Mouse (Mus musculus) midbrain, embryonic 16.5 days (tissue): ENCODE measurements at regions not wholly inside any gene's neighbourhood (a gene's known extent, or its start where the extent isn't known, plus 50 kb on each side); places are given as distances from the start of the nearest gene placed in this dataset.

Experiments used
- ATAC-seq: fragments of 200-750 bp; cut with Nextera tagmentation; 2 replicates; pipeline ENCODE4 v1.8.0; 2017; ENCODE audit warnings: moderate TSS enrichment
- H3K27ac ChIP-seq: fragments of 300-500 bp; sonication (generic); 2 replicates; pipeline ENCODE4 v1.5.1; 2014; ENCODE audit warnings: mild to moderate bottlenecking, low read length, mixed read lengths
- H3K27me3 ChIP-seq: fragments of 300-500 bp; sonication (generic); 2 replicates; pipeline ENCODE4 v1.6.1; 2014; ENCODE audit warnings: low read depth, low read length, mixed read lengths; ENCODE audit not compliant: control insufficient read depth, insufficient read depth
- H3K36me3 ChIP-seq: fragments of 300-500 bp; sonication (generic); 2 replicates; pipeline ENCODE4 v1.6.1; 2014; ENCODE audit warnings: mild to moderate bottlenecking, low read length, moderate library complexity, mixed read lengths; ENCODE audit not compliant: control insufficient read depth, insufficient read depth
- H3K4me1 ChIP-seq: fragments of 300-500 bp; sonication (generic); 2 replicates; pipeline ENCODE4 v1.6.1; 2014; ENCODE audit warnings: mild to moderate bottlenecking, low read length, mixed read lengths; ENCODE audit not compliant: control insufficient read depth, insufficient read depth
- H3K4me2 ChIP-seq: fragments of 300-500 bp; sonication (generic); 2 replicates; pipeline ENCODE4 v1.6.1; 2014; ENCODE audit warnings: mild to moderate bottlenecking, low read length, mixed read lengths
- H3K4me3 ChIP-seq: fragments of 300-500 bp; sonication (generic); 2 replicates; pipeline ENCODE4 v1.5.1; 2014; ENCODE audit warnings: low read depth, mild to moderate bottlenecking, low read length, moderate library complexity, mixed read lengths
- H3K9ac ChIP-seq: fragments of 300-500 bp; sonication (generic); 2 replicates; pipeline ENCODE4 v1.6.1; 2014; ENCODE audit warnings: low read depth, low read length, mixed read lengths
- H3K9me3 ChIP-seq: fragments of 300-500 bp; sonication (generic); replicated peaks from 2 replicates; pipeline ENCODE4 v1.6.1; 2014; ENCODE audit warnings: mild to moderate bottlenecking, low read length, mixed read lengths; ENCODE audit not compliant: control insufficient read depth, poor library complexity, severe bottlenecking
- WGBS: fragments of 180-500 bp; shearing (Covaris S2); extraction: QIAGEN DNeasy Blood & Tissue Kit; methylation state at CpG from one replicate; pipeline ENCODE4 v1.1.7; 2014; 5-methylcytosine and 5-hydroxymethylcytosine counted together

DNA sequence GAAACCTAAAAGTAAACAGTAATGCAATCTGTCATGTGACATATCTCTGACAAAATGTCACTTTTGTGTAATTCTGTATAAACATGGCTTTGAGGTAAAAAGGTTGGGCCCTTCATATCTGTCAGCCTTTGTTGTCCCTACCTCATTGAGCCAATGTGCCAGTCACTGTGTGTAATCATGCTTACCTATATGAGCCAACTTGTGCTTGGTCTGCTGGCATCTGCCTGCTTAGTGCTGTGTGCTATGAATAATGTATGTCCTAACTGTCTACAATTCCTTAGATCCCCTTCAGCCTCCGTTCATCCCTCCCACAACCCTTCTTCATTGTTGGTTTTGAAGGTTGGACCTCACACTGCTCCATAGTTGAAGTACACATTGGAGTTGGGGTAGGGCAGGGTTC, 86.9 kb upstream of the Olig3 start:
- Histone ChIP-seq H3K27ac (no peak overlapping the region), H3K4me2 (no peak overlapping the region), H3K9me3 (no peaks in the 10 kb centered on the region), H3K36me3 (no peaks in the 10 kb centered on the region), H3K9ac (no peak overlapping the region), H3K4me1 (no peaks in the 10 kb centered on the region), H3K27me3 (no peaks in the 10 kb centered on the region), H3K4me3 (no peak overlapping the region)
- 47% methylated on average over 1 of the region's 1 CpGs for WGBS
- no peak for ATAC-seq

DNA sequence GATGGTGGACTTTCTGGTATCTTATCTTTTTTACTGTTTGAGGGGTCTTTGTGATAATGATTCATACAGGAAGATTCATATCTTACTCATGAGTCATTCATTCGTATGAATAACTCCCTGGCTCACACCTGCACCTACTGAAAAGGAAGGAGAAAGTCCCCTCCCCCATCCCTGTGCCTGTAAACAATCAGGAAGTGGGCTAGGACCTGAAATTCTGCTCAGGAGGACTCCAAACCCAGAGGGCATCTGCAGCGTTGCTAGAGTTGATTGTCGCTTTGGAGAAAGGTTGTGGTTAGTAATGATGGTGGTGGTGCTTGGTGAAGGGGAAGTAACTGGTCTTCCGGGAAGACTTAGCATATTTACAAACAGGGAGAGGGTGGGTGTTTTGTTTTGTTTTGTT, 88.3 kb upstream of the Olig3 start:
- Histone ChIP-seq H3K9ac (no peak overlapping the region), H3K9me3 (no peaks in the 10 kb centered on the region), H3K4me3 (no peak overlapping the region), H3K36me3 (no peaks in the 10 kb centered on the region), H3K4me1 (no peaks in the 10 kb centered on the region), H3K27me3 (no peaks in the 10 kb centered on the region), H3K4me2 (no peak overlapping the region), H3K27ac (no peak overlapping the region)
- 82% methylated on average over 4 of the region's 4 CpGs for WGBS
- no peak for ATAC-seq

DNA sequence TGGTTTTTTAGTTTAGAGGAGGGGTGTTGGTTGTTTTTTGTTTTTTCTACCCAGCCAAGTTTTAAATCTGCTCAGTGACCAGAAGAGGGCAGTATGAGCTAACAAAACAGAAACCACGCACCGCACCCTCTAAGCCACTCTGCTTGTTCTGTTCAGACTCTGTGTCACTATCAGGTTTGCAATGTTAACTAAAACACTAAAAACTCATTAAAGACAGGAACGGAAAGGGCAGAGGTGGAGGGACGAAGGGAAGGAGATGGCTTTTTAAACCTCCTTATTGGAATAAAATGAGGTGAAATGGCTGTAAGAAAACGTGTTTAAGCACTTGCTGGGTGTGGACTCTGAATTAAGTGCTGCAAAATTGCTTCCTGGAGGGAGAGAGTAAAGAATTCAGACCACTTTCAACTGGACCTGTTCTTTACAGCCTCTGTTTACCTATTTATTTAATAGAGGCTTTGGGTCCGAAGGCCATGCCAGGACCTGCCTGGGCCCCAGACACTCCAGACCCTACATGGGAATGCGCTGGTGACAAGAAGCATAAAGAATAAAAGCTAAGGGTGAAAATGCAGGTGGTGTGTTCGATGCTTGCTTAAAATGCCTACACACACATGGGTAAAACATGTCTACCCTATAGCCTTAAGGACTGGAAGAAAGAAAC, 116.1 kb upstream of the Olig3 start:
- WGBS = 38% methylated on average over 8 of the region's 8 CpGs
- no peak overlapping the region for H3K27ac ChIP-seq
- H3K4me1 ChIP-seq = no peaks in the 10 kb centered on the region
- no peak overlapping the region for H3K9ac ChIP-seq
- no peaks in the 10 kb centered on the region for H3K9me3 ChIP-seq
- H3K36me3 ChIP-seq = no peaks in the 10 kb centered on the region
- no peak overlapping the region for H3K4me2 ChIP-seq
- no peaks in the 10 kb centered on the region for H3K27me3 ChIP-seq
- ATAC-seq = peak; percentile 90
- no peak overlapping the region for H3K4me3 ChIP-seq

DNA sequence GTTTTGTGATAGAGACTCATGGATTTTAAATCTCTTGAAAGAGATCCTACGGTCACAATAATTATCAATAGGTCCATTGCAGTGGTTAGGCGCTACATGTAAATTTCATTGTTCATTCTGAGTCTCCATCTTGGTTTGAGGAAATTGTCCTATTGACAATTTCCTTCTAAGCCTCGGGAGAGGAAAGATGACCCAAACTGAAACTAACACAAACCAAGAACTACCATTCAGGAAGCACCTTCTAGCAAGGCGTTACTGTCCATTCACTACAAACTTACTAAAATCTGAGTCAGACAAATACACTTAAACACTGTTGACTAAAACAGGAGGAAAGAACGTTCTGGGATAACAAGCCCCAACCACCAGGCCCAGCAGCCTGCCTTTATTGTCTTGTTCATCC, 140.1 kb upstream of the Olig3 start:
- Histone ChIP-seq H3K27me3 (no peaks in the 10 kb centered on the region), H3K4me3 (no peak overlapping the region), H3K4me1 (no peaks in the 10 kb centered on the region), H3K36me3 (no peaks in the 10 kb centered on the region), H3K4me2 (no peak overlapping the region), H3K9me3 (no peaks in the 10 kb centered on the region), H3K27ac (no peak overlapping the region), H3K9ac (no peak overlapping the region)
- ATAC-seq = no peak
- WGBS = 84% methylated on average over 5 of the region's 5 CpGs

DNA sequence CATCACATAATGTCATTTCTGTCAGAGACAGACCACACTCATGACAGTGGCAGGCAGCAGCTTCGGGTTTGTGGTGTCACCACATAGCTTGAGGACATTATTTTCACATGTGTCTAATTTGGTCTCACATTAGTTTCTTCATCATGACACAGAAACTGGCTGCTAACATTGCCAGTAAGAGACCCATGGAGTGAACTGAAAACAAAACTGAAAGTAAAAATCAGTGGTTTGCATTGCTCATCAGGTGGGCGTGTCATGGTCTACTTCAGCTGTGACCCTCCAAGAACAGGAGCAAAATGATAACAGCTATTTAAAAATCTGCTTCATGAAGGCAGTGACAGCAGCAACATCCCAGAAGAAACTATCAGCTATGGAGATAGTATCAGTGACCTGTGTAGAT, 146.6 kb upstream of the Olig3 start:
- no peak for ATAC-seq
- H3K4me2 ChIP-seq = no peak overlapping the region
- H3K4me3 ChIP-seq = no peak overlapping the region
- no peaks in the 10 kb centered on the region for H3K27me3 ChIP-seq
- no peaks in the 10 kb centered on the region for H3K9me3 ChIP-seq
- no peaks in the 10 kb centered on the region for H3K4me1 ChIP-seq
- no peak overlapping the region for H3K9ac ChIP-seq
- WGBS = 94% methylated on average over 2 of the region's 2 CpGs
- H3K27ac ChIP-seq = no peak overlapping the region
- no peaks in the 10 kb centered on the region for H3K36me3 ChIP-seq

- H3K27me3 ChIP-seq = no peaks in the 10 kb centered on the region
- no peak for ATAC-seq
- H3K4me3 ChIP-seq = no peak overlapping the region
- no peaks in the 10 kb centered on the region for H3K36me3 ChIP-seq
- H3K9ac ChIP-seq = no peak overlapping the region; the same call in 1 of the 2 replicates
- H3K4me1 ChIP-seq = no peaks in the 10 kb centered on the region
- peak overlapping the region; percentile 41 for H3K4me2 ChIP-seq
- no peak overlapping the region for H3K27ac ChIP-seq
- no peaks in the 10 kb centered on the region for H3K9me3 ChIP-seq
- 2% methylated on average over 12 of the region's 12 CpGs for WGBS
These were observed 148.1 kb upstream of the Olig3 start for GRCm38 (mm10) chr10:19208101-19208722.

- H3K27ac ChIP-seq = no peak overlapping the region
- H3K4me1 ChIP-seq = no peaks in the 10 kb centered on the region
- H3K36me3 ChIP-seq = no peaks in the 10 kb centered on the region
- no peaks in the 10 kb centered on the region for H3K27me3 ChIP-seq
- 55% methylated on average over 2 of the region's 2 CpGs for WGBS
- H3K9ac ChIP-seq = no peak overlapping the region
- no peak for ATAC-seq
- no peak overlapping the region for H3K4me2 ChIP-seq
- no peak overlapping the region for H3K4me3 ChIP-seq
- no peaks in the 10 kb centered on the region for H3K9me3 ChIP-seq
These were observed 148.8 kb upstream of the Olig3 start for GRCm38 (mm10) chr10:19207505-19207904.

DNA sequence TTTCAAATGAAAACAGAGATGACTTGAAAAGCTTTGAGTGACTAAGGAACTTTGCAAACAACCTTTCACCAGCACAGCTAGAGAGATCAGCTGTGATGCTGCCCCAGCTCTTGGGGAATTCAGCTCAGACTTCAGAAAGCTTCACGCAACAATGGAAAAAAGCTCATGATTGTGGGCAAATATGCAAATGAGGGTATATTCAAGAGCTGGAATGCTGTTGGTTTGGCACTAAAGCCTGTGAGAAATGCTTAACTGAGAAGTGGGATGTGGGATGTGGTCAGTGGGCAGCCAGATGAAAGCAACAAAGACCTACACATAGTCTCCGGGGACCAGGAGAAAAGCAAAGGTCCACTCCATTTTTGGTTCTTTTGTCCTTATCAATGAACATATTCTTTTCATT, 156.0 kb upstream of the Olig3 start:
- Histone ChIP-seq H3K4me1 (no peaks in the 10 kb centered on the region), H3K27me3 (no peaks in the 10 kb centered on the region), H3K4me2 (no peak overlapping the region), H3K4me3 (no peak overlapping the region), H3K27ac (no peak overlapping the region), H3K36me3 (no peaks in the 10 kb centered on the region), H3K9ac (no peak overlapping the region), H3K9me3 (no peaks in the 10 kb centered on the region)
- WGBS = 59% methylated on average over 2 of the region's 2 CpGs
- ATAC-seq = no peak

DNA sequence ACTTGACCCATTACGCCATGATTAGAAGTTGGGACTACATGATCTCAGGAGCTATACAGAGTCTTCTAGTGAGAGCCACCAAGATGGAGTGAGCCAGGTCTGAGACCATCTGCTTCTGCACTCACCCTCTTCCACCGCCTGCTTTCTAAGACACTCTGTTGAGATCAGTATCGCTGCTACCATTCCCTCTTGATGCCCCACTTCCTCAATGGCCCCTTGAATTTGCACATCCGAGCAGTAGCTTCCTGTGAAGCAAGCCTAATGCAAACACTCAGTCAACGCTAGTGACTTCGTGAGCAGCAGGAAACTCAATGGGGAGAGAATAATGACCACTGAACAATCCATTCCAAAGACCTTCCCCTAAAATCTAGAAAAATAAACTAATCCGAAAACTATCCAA, 160.7 kb upstream of the Olig3 start:
- Histone ChIP-seq H3K4me1 (no peaks in the 10 kb centered on the region), H3K9ac (no peak overlapping the region), H3K27ac (no peak overlapping the region), H3K9me3 (no peaks in the 10 kb centered on the region), H3K27me3 (no peaks in the 10 kb centered on the region), H3K4me2 (no peak overlapping the region), H3K36me3 (no peaks in the 10 kb centered on the region), H3K4me3 (no peak overlapping the region)
- WGBS = 86% methylated on average over 7 of the region's 7 CpGs
- ATAC-seq = no peak
